Mouse (Mus musculus): ENCODE data around the gene Cbx1. TPM values are rescaled to one million over a fixed set of nuclear protein-coding genes. Genes with fewer than 3 reads are reported as not detected.
A peak's percentile ranks its signal among the peaks of the same experiment; 100 is the strongest.
"Not testable (repeated sequence)": the region's sequence is repeated elsewhere in the genome, so short reads cannot be mapped to it uniquely, and the experiment has no call there.

Cbx1 gene
- total RNA-seq, 1 experiment = 153 TPM

GRCm38 (mm10) chr11:96840290-96840689 lies 51.4 kb downstream of the Cbx1 start:
- Histone ChIP-seq H3K9ac (ENCODE audit: insufficient read depth, low read depth, low read length, poor library complexity, severe bottlenecking) (no peak overlapping the region), H3K9me3 (ENCODE audit: control insufficient read depth, insufficient read depth, low read depth, low read length) (no peaks in the 10 kb centered on the region), H3K4me3 (ENCODE audit: insufficient read depth in 1 of 2, low read depth in 1 of 2, low read length in 2 of 2, poor library complexity in 1 of 2, severe bottlenecking in 1 of 2) (no peak overlapping the region), H3K4me1 (ENCODE audit: control insufficient read depth in 2 of 2, insufficient read depth in 2 of 2, low read length in 2 of 2, poor library complexity in 1 of 2) (peaks cover 0 to 4% of the 10 kb centered on the region in 2 experiments; a peak in 1 of 4 replicates), H3K36me3 (ENCODE audit: control insufficient read depth, insufficient read depth, low read length, poor library complexity, severe bottlenecking) (no peaks in the 10 kb centered on the region), H3K27ac (ENCODE audit: insufficient read depth, low read depth, low read length, poor library complexity, severe bottlenecking) (no peak overlapping the region)
- in situ Hi-C loops (cut with MboI; ENCODE audit: low sequenced_read_pairs in 2 of 2, unreplicated experiment in 2 of 2) = no loop called here
- no peak for DNase-seq (ENCODE audit: low read depth, low spot score)
- TF ChIP-seq CHD2 (IDR thresholded peaks at IDR 0.05; ENCODE audit: low read depth, low read length) = no peak
- TF ChIP-seq ZNF384 (IDR thresholded peaks at IDR 0.05; ENCODE audit: low read depth, low read length) = no peak
- no peak for TF ChIP-seq ZC3H11A (IDR thresholded peaks at IDR 0.05; ENCODE audit: borderline replicate concordance, low read depth, low read length)
- no peak for TF ChIP-seq HCFC1 (IDR thresholded peaks at IDR 0.05; ENCODE audit: borderline replicate concordance, insufficient read depth, low read length)
- no peak for TF ChIP-seq MAFK (IDR thresholded peaks at IDR 0.05; ENCODE audit: insufficient read depth, low read depth, low read length)

GRCm38 (mm10) chr11:96843627-96844026 lies 54.7 kb downstream of the Cbx1 start:
- no peaks in the 10 kb centered on the region for H3K36me3 ChIP-seq (ENCODE audit: control insufficient read depth, insufficient read depth, low read length, poor library complexity, severe bottlenecking)
- H3K4me1 ChIP-seq (ENCODE audit: control insufficient read depth in 2 of 2, insufficient read depth in 2 of 2, low read length in 2 of 2, poor library complexity in 1 of 2) = peaks cover 0 to 7% of the 10 kb centered on the region in 2 experiments; a peak in 1 of 4 replicates
- H3K9ac ChIP-seq (ENCODE audit: insufficient read depth, low read depth, low read length, poor library complexity, severe bottlenecking) = no peak overlapping the region
- no peak overlapping the region for H3K4me3 ChIP-seq (ENCODE audit: insufficient read depth in 1 of 2, low read depth in 1 of 2, low read length in 2 of 2, poor library complexity in 1 of 2, severe bottlenecking in 1 of 2)
- in situ Hi-C loops (cut with MboI; ENCODE audit: low sequenced_read_pairs in 2 of 2, unreplicated experiment in 2 of 2) = no loop called here
- H3K9me3 ChIP-seq (ENCODE audit: control insufficient read depth, insufficient read depth, low read depth, low read length) = no peaks in the 10 kb centered on the region
- no peak overlapping the region; the same call in 1 of the 2 replicates for H3K27ac ChIP-seq (ENCODE audit: insufficient read depth, low read depth, low read length, poor library complexity, severe bottlenecking)
- DNase-seq (ENCODE audit: low read depth, low spot score) = no peak
- TF ChIP-seq ZNF384 (IDR thresholded peaks at IDR 0.05; ENCODE audit: low read depth, low read length) (peak; percentile 80), ZC3H11A (IDR thresholded peaks at IDR 0.05; ENCODE audit: borderline replicate concordance, low read depth, low read length) (no peak)

DNA sequence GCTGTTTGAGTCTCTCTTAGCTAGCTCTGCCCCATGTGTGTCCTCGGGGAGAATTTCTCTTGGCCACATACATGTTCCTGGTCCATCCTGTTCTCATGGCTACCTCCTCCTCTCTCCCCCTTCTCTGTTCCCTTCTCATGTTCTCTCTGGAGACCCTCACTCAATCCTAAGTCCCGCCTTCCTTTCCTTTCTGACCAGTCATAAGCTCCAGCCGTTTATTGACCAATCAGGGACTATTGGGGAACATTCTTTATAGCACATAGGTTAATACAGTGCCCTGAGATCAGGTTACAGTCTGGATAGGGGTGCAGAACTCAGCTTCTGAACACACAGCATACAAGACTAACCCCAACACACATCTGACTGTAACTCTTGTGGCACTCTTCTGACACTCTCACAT lies 58.3 kb downstream of the Cbx1 start:
- no peak for DNase-seq (ENCODE audit: low read depth, low spot score)
- Histone ChIP-seq H3K4me1 (ENCODE audit: control insufficient read depth in 2 of 2, insufficient read depth in 2 of 2, low read length in 2 of 2, poor library complexity in 1 of 2) (peaks cover 0 to 8% of the 10 kb centered on the region in 2 experiments; a peak in 1 of 4 replicates), H3K9ac (ENCODE audit: insufficient read depth, low read depth, low read length, poor library complexity, severe bottlenecking) (no peak overlapping the region)

DNA sequence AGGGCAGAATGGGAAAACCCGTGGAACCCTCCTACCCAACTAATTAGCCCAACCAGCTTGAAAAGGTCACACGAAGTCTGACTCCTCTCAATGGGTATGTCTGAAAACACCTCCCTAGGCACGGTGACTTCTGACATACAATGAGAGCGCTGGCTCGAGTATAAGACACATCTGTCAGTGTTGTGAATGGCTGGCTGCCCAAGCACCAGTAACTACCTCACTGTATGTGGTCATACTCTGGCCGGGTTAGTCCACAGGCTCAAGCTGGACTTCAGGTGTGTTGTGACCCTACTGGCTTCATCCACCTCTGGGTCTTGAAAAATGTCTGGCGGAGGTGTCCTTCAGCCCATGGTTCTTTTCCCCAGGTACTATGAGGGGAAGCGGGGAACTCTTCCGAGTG lies 59.8 kb downstream of the Cbx1 start:
- Histone ChIP-seq H3K9me3 (ENCODE audit: control insufficient read depth, insufficient read depth, low read depth, low read length) (no peaks in the 10 kb centered on the region), H3K9ac (ENCODE audit: insufficient read depth, low read depth, low read length, poor library complexity, severe bottlenecking) (no peak overlapping the region), H3K4me1 (ENCODE audit: control insufficient read depth in 2 of 2, insufficient read depth in 2 of 2, low read length in 2 of 2, poor library complexity in 1 of 2) (peaks cover 0 to 8% of the 10 kb centered on the region in 2 experiments; a peak in 1 of 4 replicates), H3K27ac (ENCODE audit: insufficient read depth, low read depth, low read length, poor library complexity, severe bottlenecking) (no peak overlapping the region), H3K4me3 (ENCODE audit: insufficient read depth in 1 of 2, low read depth in 1 of 2, low read length in 2 of 2, poor library complexity in 1 of 2, severe bottlenecking in 1 of 2) (no peak overlapping the region), H3K36me3 (ENCODE audit: control insufficient read depth, insufficient read depth, low read length, poor library complexity, severe bottlenecking) (no peaks in the 10 kb centered on the region)
- in situ Hi-C loops (cut with MboI; ENCODE audit: low sequenced_read_pairs in 2 of 2, unreplicated experiment in 2 of 2) = no loop called here
- TF ChIP-seq CHD2 (IDR thresholded peaks at IDR 0.05; ENCODE audit: low read depth, low read length) (no peak), ZC3H11A (IDR thresholded peaks at IDR 0.05; ENCODE audit: borderline replicate concordance, low read depth, low read length) (no peak), ZNF384 (IDR thresholded peaks at IDR 0.05; ENCODE audit: low read depth, low read length) (no peak), HCFC1 (IDR thresholded peaks at IDR 0.05; ENCODE audit: borderline replicate concordance, insufficient read depth, low read length) (no peak), MAFK (IDR thresholded peaks at IDR 0.05; ENCODE audit: insufficient read depth, low read depth, low read length) (no peak)
- no peak for DNase-seq (ENCODE audit: low read depth, low spot score)

More for the DNA sequence above, 58.3 kb downstream of the Cbx1 start:
- no peaks in the 10 kb centered on the region for H3K9me3 ChIP-seq (ENCODE audit: control insufficient read depth, insufficient read depth, low read depth, low read length)
- no peak for TF ChIP-seq ZNF384 (IDR thresholded peaks at IDR 0.05; ENCODE audit: low read depth, low read length)
- TF ChIP-seq CHD2 (IDR thresholded peaks at IDR 0.05; ENCODE audit: low read depth, low read length) = peak; percentile 60; the same call in 1 of the 2 replicates
- H3K36me3 ChIP-seq (ENCODE audit: control insufficient read depth, insufficient read depth, low read length, poor library complexity, severe bottlenecking) = no peaks in the 10 kb centered on the region
- H3K27ac ChIP-seq (ENCODE audit: insufficient read depth, low read depth, low read length, poor library complexity, severe bottlenecking) = no peak overlapping the region; the same call in 1 of the 2 replicates
- in situ Hi-C loops (cut with MboI; ENCODE audit: low sequenced_read_pairs in 2 of 2, unreplicated experiment in 2 of 2) = no loop called here
- H3K4me3 ChIP-seq (ENCODE audit: insufficient read depth in 1 of 2, low read depth in 1 of 2, low read length in 2 of 2, poor library complexity in 1 of 2, severe bottlenecking in 1 of 2) = no peak overlapping the region

GRCm38 (mm10) chr11:96849145-96849544 lies 60.2 kb downstream of the Cbx1 start:
- H3K36me3 ChIP-seq (ENCODE audit: control insufficient read depth, insufficient read depth, low read length, poor library complexity, severe bottlenecking); H3K9ac ChIP-seq (ENCODE audit: insufficient read depth, low read depth, low read length, poor library complexity, severe bottlenecking); H3K4me1 ChIP-seq (ENCODE audit: control insufficient read depth in 2 of 2, insufficient read depth in 2 of 2, low read length in 2 of 2, poor library complexity in 1 of 2); H3K9me3 ChIP-seq (ENCODE audit: control insufficient read depth, insufficient read depth, low read depth, low read length); H3K27ac ChIP-seq (ENCODE audit: insufficient read depth, low read depth, low read length, poor library complexity, severe bottlenecking); DNase-seq (ENCODE audit: low read depth, low spot score); in situ Hi-C loops (cut with MboI; ENCODE audit: low sequenced_read_pairs in 2 of 2, unreplicated experiment in 2 of 2); H3K4me3 ChIP-seq (ENCODE audit: insufficient read depth in 1 of 2, low read depth in 1 of 2, low read length in 2 of 2, poor library complexity in 1 of 2, severe bottlenecking in 1 of 2): not testable (repeated sequence)

Measured in ES-E14 (cell line).